In genomic region chr5:64536393-64537112, GRCm38 (mm10) we compare ENCODE assay signal across 8 mouse cellular contexts.
DNase-seq lines count a peak whose midpoint lies in the region; ATAC-seq lines count a peak whose summit lies in the region.

No protein-coding gene starts in this region.

- no peak overlapping the region for H3K9ac ChIP-seq in embryonic facial prominence, embryonic 14.5 days (ENCODE audit: low read depth, low read length)
- no peak overlapping the region for H3K9ac ChIP-seq in intestine, embryonic 16.5 days (ENCODE audit: low read depth, low read length)
- H3K9ac ChIP-seq in midbrain, embryonic 14.5 days (replicated peaks; ENCODE audit: low read length), result no peak overlapping the region
- H3K9ac ChIP-seq in forebrain, embryonic 15.5 days (replicated peaks), result no peak overlapping the region

- DNase-seq in ovary, postnatal 36 days (ENCODE audit: low spot score), result peak; percentile 32
- no peak for DNase-seq in ovary, postnatal 14 days (ENCODE audit: low spot score)
- DNase-seq in embryonic facial prominence, embryonic 14.5 days (ENCODE audit: low spot score), result peak; percentile 92
- peak; percentile 69 for DNase-seq in lung, postnatal 14 days
- no peak for DNase-seq in midbrain, embryonic 14.5 days
- DNase-seq in spleen, postnatal 10 days (ENCODE audit: low spot score in 2 of 2), result no peak

- no peaks in the 10 kb centered on the region for H3K27me3 ChIP-seq in embryonic facial prominence, embryonic 14.5 days (replicated peaks; ENCODE audit: control insufficient read depth, insufficient read depth, low read length)
- no peaks in the 10 kb centered on the region for H3K27me3 ChIP-seq in intestine, embryonic 16.5 days (replicated peaks; ENCODE audit: control insufficient read depth, insufficient read depth, low read length)
- no peaks in the 10 kb centered on the region for H3K27me3 ChIP-seq in midbrain, embryonic 14.5 days (ENCODE audit: control insufficient read depth, insufficient read depth, low read length)
- no peaks in the 10 kb centered on the region for H3K27me3 ChIP-seq in forebrain, embryonic 15.5 days

- H3K4me3 ChIP-seq in embryonic facial prominence, embryonic 14.5 days (ENCODE audit: low read depth, low read length), result no peak overlapping the region
- H3K4me3 ChIP-seq in intestine, embryonic 16.5 days (ENCODE audit: low read length), result no peak overlapping the region
- no peak overlapping the region for H3K4me3 ChIP-seq in midbrain, embryonic 14.5 days (replicated peaks; ENCODE audit: low read depth, low read length)
- no peak overlapping the region for H3K4me3 ChIP-seq in forebrain, embryonic 15.5 days

- no peaks in the 10 kb centered on the region for H3K9me3 ChIP-seq in embryonic facial prominence, embryonic 14.5 days (ENCODE audit: control insufficient read depth, low read length)
- H3K9me3 ChIP-seq in intestine, embryonic 16.5 days (ENCODE audit: control insufficient read depth, low read length), result 0 out of 2 replicates have a peak, but pooled peaks cover 5% of the 10 kb centered on the region
- H3K9me3 ChIP-seq in midbrain, embryonic 14.5 days (ENCODE audit: control insufficient read depth, low read length), result no peaks in the 10 kb centered on the region
- H3K9me3 ChIP-seq in forebrain, embryonic 15.5 days, result no peaks in the 10 kb centered on the region

- ATAC-seq in embryonic facial prominence, embryonic 14.5 days (ENCODE audit: low read depth), result peak; percentile 82
- peak; percentile 83 for ATAC-seq in intestine, embryonic 16.5 days
- no peak for ATAC-seq in midbrain, embryonic 14.5 days (ENCODE audit: low FRiP score, low TSS enrichment)
- ATAC-seq in forebrain, embryonic 15.5 days (replicated peaks), result no peak

- H3K4me2 ChIP-seq in embryonic facial prominence, embryonic 14.5 days (ENCODE audit: low read depth, low read length), result peak overlapping the region; percentile 11
- no peak overlapping the region for H3K4me2 ChIP-seq in intestine, embryonic 16.5 days (ENCODE audit: low read depth, low read length)
- no peak overlapping the region for H3K4me2 ChIP-seq in midbrain, embryonic 14.5 days (ENCODE audit: low read length)
- H3K4me2 ChIP-seq in forebrain, embryonic 15.5 days (replicated peaks), result no peak overlapping the region

- H3K27ac ChIP-seq in embryonic facial prominence, embryonic 14.5 days (replicated peaks; ENCODE audit: low read depth, low read length), result no peak overlapping the region
- peak overlapping the region; percentile 53 for H3K27ac ChIP-seq in intestine, embryonic 16.5 days (ENCODE audit: low read length)
- H3K27ac ChIP-seq in midbrain, embryonic 14.5 days (replicated peaks; ENCODE audit: low read depth, low read length), result no peak overlapping the region
- H3K27ac ChIP-seq in forebrain, embryonic 15.5 days (replicated peaks), result no peak overlapping the region

- 0 out of 2 replicates have a peak, but pooled peaks cover 9% of the 10 kb centered on the region for H3K4me1 ChIP-seq in embryonic facial prominence, embryonic 14.5 days (ENCODE audit: control insufficient read depth, insufficient read depth, low read length)
- peaks cover 8% of the 10 kb centered on the region; the same call in 1 of the 2 replicates for H3K4me1 ChIP-seq in intestine, embryonic 16.5 days (ENCODE audit: control insufficient read depth, insufficient read depth, low read length)
- no peaks in the 10 kb centered on the region for H3K4me1 ChIP-seq in midbrain, embryonic 14.5 days (ENCODE audit: control insufficient read depth, insufficient read depth, low read length)
- H3K4me1 ChIP-seq in forebrain, embryonic 15.5 days, result no peaks in the 10 kb centered on the region

- WGBS in embryonic facial prominence, embryonic 14.5 days, result 41% methylated on average over 20 of the region's 20 CpGs
- 32% methylated on average over 20 of the region's 20 CpGs for WGBS in intestine, embryonic 16.5 days
- 85% methylated on average over 20 of the region's 20 CpGs for WGBS in midbrain, embryonic 14.5 days
- 83% methylated on average over 20 of the region's 20 CpGs for WGBS in forebrain, embryonic 15.5 days

- no peaks in the 10 kb centered on the region for H3K36me3 ChIP-seq in embryonic facial prominence, embryonic 14.5 days (ENCODE audit: control insufficient read depth, insufficient read depth, low read length)
- no peaks in the 10 kb centered on the region for H3K36me3 ChIP-seq in intestine, embryonic 16.5 days (ENCODE audit: control insufficient read depth, insufficient read depth, low read length)
- H3K36me3 ChIP-seq in midbrain, embryonic 14.5 days (ENCODE audit: control insufficient read depth, insufficient read depth, low read length), result no peaks in the 10 kb centered on the region
- no peaks in the 10 kb centered on the region for H3K36me3 ChIP-seq in forebrain, embryonic 15.5 days

Comparison
In these comparisons a context has a peak if more than half of its experiments do, and no peak if none do; other contexts are left out.
1. DNase-seq: peak in ovary, postnatal 36 days (single experiment), embryonic facial prominence, embryonic 14.5 days (single experiment) and lung, postnatal 14 days (single experiment); none in ovary, postnatal 14 days (single experiment), midbrain, embryonic 14.5 days (single experiment) and spleen, postnatal 10 days (0 of 2).
2. ATAC-seq: peak in embryonic facial prominence, embryonic 14.5 days (single experiment) and intestine, embryonic 16.5 days (single experiment); none in midbrain, embryonic 14.5 days (single experiment) and forebrain, embryonic 15.5 days (single experiment).